Mouse (Mus musculus): Measurements from ENCODE around the gene Olfr283.

DNA sequence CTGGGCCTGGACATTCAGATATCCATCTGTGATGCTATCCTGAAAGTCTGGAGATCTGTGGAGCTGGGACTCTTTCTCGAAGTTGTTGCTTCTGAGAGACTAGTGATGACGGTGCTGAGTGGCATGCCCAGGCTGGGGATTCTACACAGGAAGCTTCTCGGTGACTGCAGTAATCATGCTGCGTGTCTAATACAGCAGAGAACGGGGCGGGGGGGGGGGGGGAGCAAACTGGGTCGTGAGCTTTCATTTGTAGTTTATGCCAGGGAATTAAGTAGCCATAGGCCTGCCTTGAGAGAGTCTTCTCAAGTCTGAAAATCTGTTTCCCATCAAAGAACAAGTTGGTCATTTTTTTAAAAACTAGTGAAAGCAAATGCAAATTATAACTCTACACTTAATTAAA is 37.4 kb upstream of the Olfr283 start:
- TF ChIP-seq CTCF (IDR thresholded peaks at IDR 0.05; ENCODE audit: low read depth, low read length) = no peak
- no peak for TF ChIP-seq POLR2A (IDR thresholded peaks at IDR 0.05; ENCODE audit: insufficient read depth, low read length)

Measured in ES-Bruce4 (cell line).